Mouse (Mus musculus) adrenal gland, postnatal 4 days (tissue): ENCODE measurements around the gene Efcab5. TPM values are rescaled to one million over a fixed set of nuclear protein-coding genes. Genes with fewer than 3 reads are reported as not detected.
A peak's percentile ranks its signal among the peaks of the same experiment; 100 is the strongest.

Experiments used
- microRNA-seq: library from miRNA; unstranded; fragments of <30 nt; microRNA quantifications from one replicate; pipeline ENCODE4 v1.2.0, GENCODE M21; 2021
- total RNA-seq, 2 experiments: library from RNA; stranded (reverse); gene quantifications; 2 replicates each; pipeline ENCODE4 v1.2.3; 2021

The Efcab5 gene
- total RNA-seq, 2 experiments from 2014 or later, result 0.20 to 0.48 TPM

Small RNAs within 50 kb of the gene (microRNA-seq; reads per million reads assigned to microRNA genes)
- 3,764 reads per million, percentile 88 among the genes with 10 or more reads in this experiment for gene Mir423

Other genes starting within 250 kb of the Efcab5 start
- 10 to 100 TPM; 20.2 to 22.8 TPM for gene Slc6a4, start 190.4 kb downstream of the Efcab5 start, total RNA-seq
- 10 to 100 TPM; 23.9 to 29.7 TPM for gene Nsrp1, start 110.5 kb downstream of the Efcab5 start, total RNA-seq
- 10 to 100 TPM; 21.8 to 22.1 TPM for gene Ssh2, start 27.3 kb upstream of the Efcab5 start, total RNA-seq